Mouse (Mus musculus) Patski (cell line): ENCODE results near the gene Klc4. TPM values are rescaled to one million over a fixed set of nuclear protein-coding genes. Genes with fewer than 3 reads are reported as not detected.
A peak's percentile ranks its signal among the peaks of the same experiment; 100 is the strongest.

Experiments used
- ATAC-seq: fragments of 100-300 bp; one replicate; pipeline ENCODE4 v1.8.0; 2021
- CTCF ChIA-PET: fragments of 350-600 bp; sonication (Branson Sonifier 250); formaldehyde crosslinking; loops from one replicate; lab custom pipeline; 2022; ENCODE audit warnings: inconsistent platforms; lab: Charles Lee
- POLR2A ChIA-PET: fragments of 350-600 bp; sonication (Branson Sonifier 250); formaldehyde crosslinking; loops from one replicate; lab custom pipeline; 2022; ENCODE audit warnings: antibody characterized with exemption, inconsistent platforms; lab: Charles Lee
- DNase-seq: peaks from one replicate; pipeline ENCODE4 v3.0.0-alpha.2; 2011; ENCODE audit warnings: low read depth, low spot score
- H3K27me3 ChIP-seq: fragments of 371-371 bp; one replicate; pipeline ENCODE4 v1.5.1; 2021
- CTCF ChIP-seq: fragments of 100-300 bp; IDR thresholded peaks from one replicate; pipeline ENCODE4 v1.5.1; 2021
- in situ Hi-C: fragments of 300-500 bp; cut with MboI; formaldehyde crosslinking; loops from 3 replicates; pipeline ENCODE4 v1.11.1; 2018; ENCODE audit warnings: low pct_unique_long_range_greater_than_20kb, mixed read lengths
- polyA plus RNA-seq: library from polyadenylated mRNA; unstranded; gene quantifications from one replicate; pipeline ENCODE4 v1.2.3, GENCODE M21; 2021

Klc4 gene
- polyA plus RNA-seq, 1 experiment from 2014 or later, result 42.3 TPM

- ATAC-seq, result no peak
Measured at GRCm38 (mm10) chr17:46644152-46644805, 1.5 kb downstream of the Klc4 start.

GRCm38 (mm10) chr17:46642060-46642459 is 3.8 kb downstream of the Klc4 start:
- in situ Hi-C loops, result loop anchor here (5.0 kb wide), 1 partner anchor 45 kb away; no protein-coding TSS in a partner anchor

More at GRCm38 (mm10) chr17:46644152-46644805, 1.5 kb downstream of the Klc4 start:
- in situ Hi-C loops, result loop anchor here (5.0 kb wide), 1 partner anchor 47 kb away; no protein-coding TSS in a partner anchor
- no peak for TF ChIP-seq CTCF
- ChIA-PET CTCF (interaction anchor here (1.3 to 2.6 kb wide), 3 partner anchors 8 to 70 kb away, joined by 4 to 7 read pairs (median 6); no protein-coding TSS in a partner anchor), POLR2A (interaction anchor here (0.9 to 1.2 kb wide), 3 partner anchors 15 to 70 kb away, joined by 3 to 5 read pairs (median 3); no protein-coding TSS in a partner anchor)
- DNase-seq, result no peak
- H3K27me3 ChIP-seq, result no peaks in the 10 kb centered on the region

GRCm38 (mm10) chr17:46639929-46640328 is 5.9 kb downstream of the Klc4 start:
- ChIA-PET CTCF (no interaction called here), POLR2A (no interaction called here)
- TF ChIP-seq CTCF, result no peak
- H3K27me3 ChIP-seq, result no peaks in the 10 kb centered on the region
- ATAC-seq, result no peak
- in situ Hi-C loops, result loop anchor here (5.0 kb wide), 1 partner anchor 43 kb away; no protein-coding TSS in a partner anchor
- no peak for DNase-seq

More at GRCm38 (mm10) chr17:46642060-46642459, 3.8 kb downstream of the Klc4 start:
- ChIA-PET CTCF (interaction anchor here (1.0 kb wide), 1 partner anchor 12 kb away, joined by 3 read pairs; no protein-coding TSS in a partner anchor), POLR2A (no interaction called here)
- H3K27me3 ChIP-seq, result no peaks in the 10 kb centered on the region
- no peak for TF ChIP-seq CTCF
- DNase-seq (no peak), ATAC-seq (no peak)

- no peak for ATAC-seq
- in situ Hi-C loops, result no loop called here
- TF ChIP-seq CTCF, result no peak
Measured at GRCm38 (mm10) chr17:46636831-46637523, 8.8 kb downstream of the Klc4 start.

GRCm38 (mm10) chr17:46629685-46630441 is 16.0 kb downstream of the Klc4 start:
- DNase-seq, result no peak
- ChIA-PET POLR2A (interaction anchor here (1.0 to 2.6 kb wide), 2 partner anchors 20 to 51 kb away, joined by 3 to 8 read pairs; partner anchors contain the start of gene Klhdc3), CTCF (interaction anchor here (0.8 to 1.2 kb wide), 2 partner anchors 20 to 25 kb away, joined by 3 to 4 read pairs; no protein-coding TSS in a partner anchor)
- in situ Hi-C loops, result no loop called here
- no peak for TF ChIP-seq CTCF
- no peaks in the 10 kb centered on the region for H3K27me3 ChIP-seq
- ATAC-seq, result peak; percentile 57

More at GRCm38 (mm10) chr17:46636831-46637523, 8.8 kb downstream of the Klc4 start:
- CTCF ChIA-PET, result interaction anchor here (0.8 to 1.5 kb wide), 3 partner anchors 8 to 88 kb away, joined by 3 to 6 read pairs (median 4); partner anchors contain the start of genes Klc4 and Mrpl2
- DNase-seq, result no peak
- POLR2A ChIA-PET, result interaction anchor here (0.7 kb wide), 1 partner anchor 27 kb away, joined by 4 read pairs; no protein-coding TSS in a partner anchor
- no peaks in the 10 kb centered on the region for H3K27me3 ChIP-seq

- DNase-seq, result no peak
- H3K27me3 ChIP-seq, result no peaks in the 10 kb centered on the region
- peak; percentile 58 for ATAC-seq
- ChIA-PET POLR2A (interaction anchor here (0.6 to 2.6 kb wide), 4 partner anchors 19 to 52 kb away, joined by 3 to 8 read pairs (median 6); partner anchors contain the start of gene Klhdc3), CTCF (interaction anchor here (0.8 kb wide), 1 partner anchor 20 kb away, joined by 4 read pairs; no protein-coding TSS in a partner anchor)
- no peak for TF ChIP-seq CTCF
- in situ Hi-C loops, result no loop called here
Measured at GRCm38 (mm10) chr17:46628791-46629684, 16.8 kb downstream of the Klc4 start, which contains the start of gene Ptk7. Gene Ptk7 (minus strand): TSS chr17:46629504.

- H3K27me3 ChIP-seq, result no peaks in the 10 kb centered on the region
- in situ Hi-C loops, result no loop called here
- POLR2A ChIA-PET, result interaction anchor here (0.6 to 2.6 kb wide), 3 partner anchors 19 to 33 kb away, joined by 5 to 8 read pairs (median 7); no protein-coding TSS in a partner anchor
- CTCF ChIA-PET, result no interaction called here
- DNase-seq, result no peak
- ATAC-seq, result no peak
- TF ChIP-seq CTCF, result no peak
Measured at GRCm38 (mm10) chr17:46628471-46628790, 17.4 kb downstream of the Klc4 start.

- ATAC-seq (no peak), DNase-seq (no peak)
- no peak for TF ChIP-seq CTCF
- in situ Hi-C loops, result no loop called here
- ChIA-PET POLR2A (interaction anchor here (1.0 kb wide), 1 partner anchor 9 kb away, joined by 4 read pairs; no protein-coding TSS in a partner anchor), CTCF (no interaction called here)
- no peaks in the 10 kb centered on the region for H3K27me3 ChIP-seq
Measured at GRCm38 (mm10) chr17:46627409-46627808, 18.4 kb downstream of the Klc4 start.

GRCm38 (mm10) chr17:46624598-46624997 is 21.2 kb downstream of the Klc4 start:
- H3K27me3 ChIP-seq, result no peaks in the 10 kb centered on the region
- ChIA-PET CTCF (no interaction called here), POLR2A (no interaction called here)
- DNase-seq (no peak), ATAC-seq (no peak)
- in situ Hi-C loops, result no loop called here
- TF ChIP-seq CTCF, result no peak
